Mouse (Mus musculus) liver, postnatal 0 days (tissue): Measurements from ENCODE around the gene Ahsg.

Experiments used
- CTCF ChIP-seq: sonication (generic); IDR thresholded peaks from 2 replicates; pipeline ENCODE4 v1.5.1; 2016; ENCODE audit warnings: antibody characterized with exemption, low read depth
- EP300 ChIP-seq: IDR thresholded peaks from 2 replicates; pipeline ENCODE4 v1.6.1; 2016; ENCODE audit warnings: antibody characterized with exemption, low read depth, mild to moderate bottlenecking

- TF ChIP-seq EP300 (peak; percentile 29; the same call in 1 of the 2 replicates), CTCF (no peak)
Observed at GRCm38 (mm10) chr16:22899346-22899745, 8.3 kb downstream of the Ahsg start.
